Mouse (Mus musculus) limb, embryonic 12.5 days (tissue): Measurements from ENCODE around the gene Chd1l. TPM values are rescaled to one million over a fixed set of nuclear protein-coding genes. Genes with fewer than 3 reads are reported as not detected.

Experiments used
- ATAC-seq: fragments of 200-750 bp; cut with Nextera tagmentation; 2 replicates; pipeline ENCODE4 v1.8.0; 2017; ENCODE audit warnings: low read depth, moderate TSS enrichment; ENCODE audit not compliant: insufficient number of reproducible peaks, insufficient read depth, low FRiP score, low TSS enrichment
- H3K27ac ChIP-seq: fragments of 300-500 bp; sonication (generic); 2 replicates; pipeline ENCODE4 v1.5.1; 2016; ENCODE audit warnings: mild to moderate bottlenecking, moderate library complexity
- H3K27me3 ChIP-seq: fragments of 300-500 bp; sonication (generic); 2 replicates; pipeline ENCODE4 v1.6.1; 2016; ENCODE audit warnings: mild to moderate bottlenecking, moderate library complexity
- H3K36me3 ChIP-seq: fragments of 300-500 bp; sonication (generic); 2 replicates; pipeline ENCODE4 v1.6.1; 2016; ENCODE audit warnings: mild to moderate bottlenecking, moderate library complexity
- H3K4me1 ChIP-seq: fragments of 300-500 bp; sonication (generic); replicated peaks from 2 replicates; pipeline ENCODE4 v1.6.1; 2016
- H3K4me2 ChIP-seq: fragments of 300-500 bp; sonication (generic); 2 replicates; pipeline ENCODE4 v1.6.1; 2016; ENCODE audit warnings: mild to moderate bottlenecking, moderate library complexity
- H3K4me3 ChIP-seq: fragments of 300-500 bp; sonication (generic); replicated peaks from 2 replicates; pipeline ENCODE4 v1.5.1; 2016; ENCODE audit warnings: mild to moderate bottlenecking
- H3K9ac ChIP-seq: fragments of 300-500 bp; sonication (generic); replicated peaks from 2 replicates; pipeline ENCODE4 v1.6.1; 2016; ENCODE audit warnings: mild to moderate bottlenecking, moderate library complexity
- H3K9me3 ChIP-seq: fragments of 300-500 bp; sonication (generic); 2 replicates; pipeline ENCODE4 v1.6.1; 2016; ENCODE audit warnings: mild to moderate bottlenecking, moderate library complexity
- WGBS: fragments of 180-500 bp; shearing (Covaris S2); methylation state at CpG from one replicate; pipeline ENCODE4 v1.1.7; 2016; 5-methylcytosine and 5-hydroxymethylcytosine counted together
- polyA plus RNA-seq: library from polyadenylated mRNA; unstranded; fragments of >200 nt; fragmentation: Nextera tagmentation; extraction: Ambion mirVana; gene quantifications from 2 replicates; pipeline ENCODE4 v1.2.1, GENCODE M21; 2016

The Chd1l gene
- 21.3 and 22.0 TPM in 2 replicates for polyA plus RNA-seq

DNA sequence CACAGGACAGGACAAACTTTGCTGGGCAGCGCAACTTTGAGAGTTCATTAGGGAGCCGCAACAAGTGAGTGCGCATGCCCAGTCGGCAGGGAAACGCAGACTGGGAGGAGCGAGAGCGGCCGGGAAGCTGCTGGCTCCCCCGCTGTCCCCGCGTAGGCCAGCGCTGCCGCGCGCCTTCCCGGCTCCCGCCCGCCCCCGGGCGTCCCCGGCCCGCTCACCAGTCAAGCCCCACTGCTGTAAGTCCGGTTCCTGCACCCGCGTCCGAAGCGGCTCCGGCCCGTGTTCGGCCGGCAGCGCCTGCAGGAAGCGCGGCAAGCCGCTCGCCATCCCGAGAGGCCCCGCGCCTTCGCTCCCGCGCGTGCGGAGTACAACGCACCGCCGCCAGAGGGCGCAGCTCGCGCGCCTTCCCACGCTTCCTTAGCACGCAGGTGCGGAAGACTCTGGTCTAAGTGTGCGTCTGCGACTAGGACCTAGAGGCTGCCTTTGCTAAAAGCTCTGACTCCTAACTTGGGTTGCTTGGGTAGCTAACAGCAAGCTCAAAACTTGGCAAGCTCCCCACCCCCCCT, at the start of gene Chd1l:
Chd1l (minus strand) TSS at position 359 of the 566 bp plus-strand sequence.
- Histone ChIP-seq H3K4me1 (no peaks in the 10 kb centered on the region), H3K4me3 (peak within 1 kb of the TSS; percentile 75), H3K27ac (peak within 1 kb of the TSS; percentile 93), H3K4me2 (peak within 1 kb of the TSS; percentile 76), H3K9ac (peak within 1 kb of the TSS; percentile 80), H3K9me3 (no peaks in the 10 kb centered on the region), H3K27me3 (no peaks in the 10 kb centered on the region; the same call in 1 of the 2 replicates), H3K36me3 (no peaks in the 10 kb centered on the region)
- WGBS: under 1% methylated on average over 55 of the region's 56 CpGs
- ATAC-seq: peak; percentile 84

DNA sequence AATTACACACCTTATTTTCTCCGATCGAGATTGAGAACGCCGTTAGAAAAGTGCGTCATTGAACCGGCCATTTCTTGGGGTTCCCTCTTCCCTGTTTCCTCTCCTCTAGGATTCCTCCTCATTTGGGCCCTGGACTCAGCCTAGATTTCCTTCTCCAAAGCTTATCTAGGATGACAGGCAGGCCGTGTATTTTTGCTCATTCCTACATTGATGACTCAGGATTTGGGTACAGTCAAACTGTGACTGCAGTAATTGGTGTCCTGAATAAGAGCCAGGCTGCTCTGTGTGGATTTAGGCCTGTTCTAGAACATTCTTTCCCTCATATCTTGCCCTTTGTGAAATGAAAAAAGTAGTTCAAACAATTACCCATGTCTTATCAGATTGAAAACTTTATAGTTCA, 49.7 kb upstream of the Chd1l start:
- no peak overlapping the region for H3K9ac ChIP-seq
- H3K4me1 ChIP-seq: peaks cover 27% of the 10 kb centered on the region
- no peaks in the 10 kb centered on the region for H3K9me3 ChIP-seq
- no peak for ATAC-seq
- H3K27ac ChIP-seq: no peak overlapping the region
- H3K27me3 ChIP-seq: no peaks in the 10 kb centered on the region
- 0 out of 2 replicates have a peak overlapping the region, but pooled peaks have one; percentile 76 for H3K4me2 ChIP-seq
- peaks cover 15% of the 10 kb centered on the region; the same call in 1 of the 2 replicates for H3K36me3 ChIP-seq
- H3K4me3 ChIP-seq: no peak overlapping the region
- 92% methylated on average over 7 of the region's 7 CpGs for WGBS

DNA sequence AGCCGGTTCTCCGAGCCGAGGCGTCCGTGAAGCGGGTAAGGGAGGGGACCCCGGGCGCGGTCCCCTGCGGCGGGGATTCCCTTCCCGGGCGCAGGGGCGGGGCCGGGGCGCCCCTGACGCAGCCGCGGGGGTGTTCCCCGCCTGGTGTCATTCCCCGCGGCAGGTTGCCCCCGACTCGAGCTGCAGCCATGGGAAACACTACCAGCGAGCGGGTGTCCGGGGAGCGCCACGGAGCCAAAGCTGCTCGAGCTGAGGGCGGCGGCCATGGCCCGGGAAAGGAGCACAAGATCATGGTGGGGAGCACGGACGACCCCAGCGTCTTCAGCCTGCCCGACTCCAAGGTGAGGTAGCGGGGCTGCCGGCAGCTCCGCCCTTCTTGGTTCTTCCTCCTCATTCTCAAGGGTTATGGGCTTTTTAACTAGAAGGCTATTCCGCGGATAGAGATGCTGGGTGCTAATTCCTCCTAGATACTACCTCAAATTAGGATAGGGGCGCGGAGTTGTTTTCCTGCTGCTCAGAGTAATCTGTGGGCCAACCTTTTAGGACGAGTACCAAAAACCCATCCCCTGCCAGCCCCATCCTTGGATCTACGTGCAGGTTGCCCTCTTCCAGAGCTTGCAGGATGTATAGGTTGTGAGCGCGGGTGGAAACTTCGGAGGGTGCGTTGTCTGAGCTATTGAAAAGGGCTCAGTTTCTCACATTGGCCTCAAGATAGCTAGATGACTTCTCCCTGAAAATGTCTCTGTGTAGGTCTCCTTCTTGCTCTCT, 48.6 kb upstream of the Chd1l start:
- Histone ChIP-seq H3K27ac (0 out of 2 replicates have a peak overlapping the region, but pooled peaks have one; percentile 23), H3K9me3 (no peaks in the 10 kb centered on the region), H3K4me2 (peak overlapping the region; percentile 76), H3K27me3 (no peaks in the 10 kb centered on the region), H3K36me3 (peaks cover 4% of the 10 kb centered on the region; the same call in 1 of the 2 replicates), H3K4me3 (peak overlapping the region; percentile 84), H3K9ac (peak overlapping the region; percentile 65), H3K4me1 (peaks cover 27% of the 10 kb centered on the region)
- 1% methylated on average over 50 of the region's 50 CpGs for WGBS
- ATAC-seq: no peak; the same call in none of the 2 replicates

DNA sequence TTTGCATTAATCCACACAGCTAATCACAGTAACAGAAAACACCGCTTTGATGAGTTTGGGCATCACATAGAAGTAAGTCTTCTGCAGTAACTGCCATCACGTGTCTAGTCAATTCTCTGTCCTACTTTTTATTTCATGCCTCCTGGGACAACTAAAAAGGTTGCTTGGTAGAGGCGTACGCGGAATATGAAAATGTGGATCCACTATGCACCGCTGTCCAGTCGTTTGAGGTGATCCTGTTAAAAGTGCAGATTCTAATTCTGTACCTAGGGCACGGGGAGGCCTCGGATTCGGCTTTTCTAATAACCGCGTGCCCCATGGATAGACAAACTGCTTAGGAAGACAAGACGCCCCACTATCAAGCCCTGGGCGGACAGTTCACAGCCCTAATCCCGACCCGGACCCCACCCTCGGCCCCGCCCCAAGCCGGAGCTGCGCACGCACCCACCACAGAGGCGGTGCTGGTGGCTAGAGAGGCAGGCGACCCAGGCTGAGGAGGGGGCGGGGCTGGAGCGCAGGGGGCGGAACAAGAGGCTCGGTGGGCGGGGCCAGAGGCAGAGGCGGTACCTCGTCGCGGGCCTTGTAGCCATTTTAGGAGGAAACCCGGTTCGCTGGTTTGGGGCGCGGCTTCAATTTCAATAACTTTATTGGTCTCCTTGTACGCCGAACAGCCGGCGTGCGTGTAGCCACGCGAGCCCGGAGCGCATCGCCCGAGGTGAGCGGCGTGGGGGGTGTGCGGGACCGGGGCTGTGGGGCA, 47.8 kb upstream of the Chd1l start, which contains the start of gene Prkab2:
Prkab2 (plus strand) TSS at position 539 of the 757 bp plus-strand sequence.
- Histone ChIP-seq H3K27me3 (no peaks in the 10 kb centered on the region), H3K36me3 (no peaks in the 10 kb centered on the region; the same call in 1 of the 2 replicates), H3K4me3 (peak within 1 kb of the TSS; percentile 84), H3K27ac (0 out of 2 replicates have a peak within 1 kb of the TSS, but pooled peaks have one; percentile 23), H3K4me2 (peak within 1 kb of the TSS; percentile 76), H3K4me1 (peaks cover 27% of the 10 kb centered on the region), H3K9me3 (no peaks in the 10 kb centered on the region), H3K9ac (peak within 1 kb of the TSS; percentile 65)
- 2% methylated on average over 51 of the region's 51 CpGs for WGBS
- ATAC-seq: peak; percentile 94

DNA sequence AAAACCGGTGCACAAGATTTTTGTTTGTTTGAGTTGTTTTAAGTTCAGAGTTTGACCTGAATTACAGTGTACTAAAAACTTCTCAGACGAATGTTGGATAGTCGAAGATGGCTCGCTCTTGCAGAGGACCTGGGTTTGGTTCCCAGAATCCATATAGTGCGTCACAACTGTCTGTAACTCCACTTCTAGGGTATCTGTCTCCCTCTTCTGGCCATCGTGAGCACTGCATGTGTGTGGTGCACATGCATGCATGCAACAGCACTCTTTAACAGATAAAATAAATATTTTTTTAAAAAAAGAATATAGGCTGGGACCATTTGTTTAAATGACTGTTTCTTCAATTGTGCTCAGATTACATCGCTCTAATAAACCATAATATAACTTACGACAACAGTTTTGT, 44.9 kb upstream of the Chd1l start:
- Histone ChIP-seq H3K4me3 (no peak overlapping the region), H3K9me3 (no peaks in the 10 kb centered on the region), H3K27ac (no peak overlapping the region), H3K36me3 (no peaks in the 10 kb centered on the region), H3K27me3 (no peaks in the 10 kb centered on the region), H3K9ac (no peak overlapping the region), H3K4me1 (peaks cover 12% of the 10 kb centered on the region), H3K4me2 (no peak overlapping the region)
- no peak for ATAC-seq
- 80% methylated on average over 8 of the region's 8 CpGs for WGBS

DNA sequence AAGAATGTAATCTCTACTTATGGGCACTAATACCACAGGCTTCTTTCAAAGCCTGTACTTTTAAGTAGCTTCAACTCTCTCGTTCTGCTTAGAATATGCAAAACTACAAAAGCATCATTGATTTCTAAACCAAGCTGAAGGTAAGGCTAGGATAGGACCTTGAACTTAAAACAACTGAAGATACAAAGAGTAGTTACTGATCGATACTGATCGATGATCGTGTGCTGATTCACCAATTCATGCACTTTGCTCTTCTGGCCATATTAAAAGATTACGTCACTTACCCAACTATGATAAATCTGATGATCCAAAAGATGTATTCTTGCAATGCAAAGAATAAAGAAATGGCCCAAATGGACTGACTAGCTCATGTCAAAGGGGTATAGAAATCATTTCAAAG, 43.8 kb upstream of the Chd1l start:
- peaks cover under 1% of the 10 kb centered on the region; the same call in 1 of the 2 replicates for H3K4me1 ChIP-seq
- H3K9me3 ChIP-seq: no peaks in the 10 kb centered on the region
- H3K9ac ChIP-seq: no peak overlapping the region
- ATAC-seq: no peak
- H3K27me3 ChIP-seq: no peaks in the 10 kb centered on the region
- H3K4me2 ChIP-seq: no peak overlapping the region
- WGBS: 90% methylated on average over 5 of the region's 5 CpGs
- no peak overlapping the region for H3K4me3 ChIP-seq
- H3K36me3 ChIP-seq: no peaks in the 10 kb centered on the region
- no peak overlapping the region for H3K27ac ChIP-seq

DNA sequence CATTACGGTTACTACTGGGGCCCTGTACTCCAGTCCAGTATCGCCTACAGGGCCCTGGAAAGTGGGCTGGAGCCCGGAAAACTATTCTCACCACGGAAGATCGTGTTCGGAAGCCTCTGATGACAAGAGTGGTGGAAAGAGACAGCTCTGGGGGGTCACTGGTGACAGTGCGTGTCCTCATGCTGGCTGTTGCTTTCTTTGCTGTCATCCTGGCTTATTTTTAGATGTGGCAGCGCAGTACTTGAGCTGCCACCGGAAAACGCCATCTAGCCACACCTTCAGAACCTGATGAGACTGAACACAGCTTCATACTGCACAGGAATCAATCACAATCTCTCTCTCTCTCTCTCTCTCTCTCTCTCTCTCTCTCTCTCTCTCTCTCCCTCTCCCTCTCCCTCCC, 41.6 kb upstream of the Chd1l start:
- no peak for ATAC-seq
- Histone ChIP-seq H3K27me3 (no peaks in the 10 kb centered on the region), H3K9me3 (no peaks in the 10 kb centered on the region), H3K9ac (no peak overlapping the region), H3K4me3 (no peak overlapping the region), H3K4me2 (no peak overlapping the region), H3K27ac (no peak overlapping the region), H3K4me1 (no peaks in the 10 kb centered on the region), H3K36me3 (no peaks in the 10 kb centered on the region)
- WGBS: 84% methylated on average over 10 of the region's 10 CpGs

DNA sequence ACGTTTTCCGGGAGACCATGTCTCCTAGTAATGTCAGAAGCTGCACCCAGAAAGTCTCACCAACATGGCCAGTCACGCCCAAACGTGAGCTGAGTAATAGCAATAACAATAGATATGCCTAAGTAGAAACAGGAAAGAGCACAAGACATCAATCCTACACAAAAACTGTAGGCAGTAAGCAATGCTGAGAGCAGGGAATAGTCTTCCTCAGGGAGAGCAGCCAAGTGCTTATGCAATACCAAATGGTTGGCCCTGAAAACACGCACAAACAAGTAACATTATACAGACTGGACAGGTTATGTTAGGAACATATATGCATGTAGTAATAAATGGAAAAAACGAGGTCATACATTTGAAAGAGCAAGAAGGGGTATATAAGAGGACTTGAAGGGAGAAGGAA, 39.5 kb upstream of the Chd1l start:
- Histone ChIP-seq H3K36me3 (no peaks in the 10 kb centered on the region), H3K9me3 (no peaks in the 10 kb centered on the region), H3K4me2 (no peak overlapping the region), H3K27ac (no peak overlapping the region), H3K9ac (no peak overlapping the region), H3K4me1 (no peaks in the 10 kb centered on the region), H3K27me3 (no peaks in the 10 kb centered on the region), H3K4me3 (no peak overlapping the region)
- WGBS: 81% methylated on average over 6 of the region's 6 CpGs
- ATAC-seq: no peak

DNA sequence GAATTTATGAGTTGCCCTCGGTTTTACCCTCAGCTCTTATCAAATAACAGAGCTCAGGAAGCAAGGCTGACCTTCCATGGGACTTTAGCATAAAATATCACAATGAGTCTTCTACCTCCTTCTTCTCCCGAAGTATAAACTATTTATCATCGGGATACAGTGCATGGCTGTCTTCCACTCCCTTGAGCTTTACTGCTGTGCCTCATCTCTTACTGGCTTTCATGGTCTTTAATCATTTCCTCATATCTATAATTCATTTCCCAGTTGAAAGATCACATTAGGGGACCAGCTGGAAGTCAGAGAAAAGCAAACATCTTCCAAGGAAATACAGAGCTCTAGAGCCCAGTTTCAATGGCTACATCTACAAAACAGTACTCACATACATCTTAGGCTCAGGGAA, 39.0 kb upstream of the Chd1l start:
- Histone ChIP-seq H3K4me3 (no peak overlapping the region), H3K4me1 (no peaks in the 10 kb centered on the region)
- 72% methylated on average over 3 of the region's 3 CpGs for WGBS

DNA sequence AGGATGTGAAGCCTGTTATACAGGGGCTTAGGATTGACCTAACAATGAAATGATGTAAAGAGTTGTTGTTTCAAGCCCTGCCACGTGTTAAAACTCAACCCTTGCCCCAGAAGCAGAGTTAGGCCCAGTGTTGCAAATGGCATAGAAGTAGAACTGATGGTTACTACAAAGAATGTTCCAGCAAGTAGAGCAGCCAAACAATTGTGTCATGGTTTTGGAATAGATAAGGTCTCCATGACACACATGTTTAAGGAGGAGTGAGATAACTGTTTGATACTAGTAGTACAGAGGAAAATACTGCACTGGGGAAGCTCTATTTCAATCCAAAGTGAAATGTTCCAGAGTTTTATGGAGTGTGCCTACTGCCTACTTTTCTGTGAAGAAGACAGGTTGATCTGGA, 38.5 kb upstream of the Chd1l start:
- H3K36me3 ChIP-seq: no peaks in the 10 kb centered on the region
- no peak overlapping the region for H3K4me3 ChIP-seq
- H3K4me1 ChIP-seq: no peaks in the 10 kb centered on the region
- H3K4me2 ChIP-seq: no peak overlapping the region
- H3K27ac ChIP-seq: no peak overlapping the region
- H3K27me3 ChIP-seq: no peaks in the 10 kb centered on the region
- WGBS: 49% methylated on average over 1 of the region's 1 CpGs
- no peaks in the 10 kb centered on the region for H3K9me3 ChIP-seq
- H3K9ac ChIP-seq: no peak overlapping the region
- no peak for ATAC-seq

More for the DNA sequence above, 39.0 kb upstream of the Chd1l start:
- H3K27ac ChIP-seq: no peak overlapping the region
- ATAC-seq: no peak
- no peaks in the 10 kb centered on the region for H3K27me3 ChIP-seq
- H3K36me3 ChIP-seq: no peaks in the 10 kb centered on the region
- H3K9me3 ChIP-seq: no peaks in the 10 kb centered on the region
- H3K4me2 ChIP-seq: no peak overlapping the region
- H3K9ac ChIP-seq: no peak overlapping the region

DNA sequence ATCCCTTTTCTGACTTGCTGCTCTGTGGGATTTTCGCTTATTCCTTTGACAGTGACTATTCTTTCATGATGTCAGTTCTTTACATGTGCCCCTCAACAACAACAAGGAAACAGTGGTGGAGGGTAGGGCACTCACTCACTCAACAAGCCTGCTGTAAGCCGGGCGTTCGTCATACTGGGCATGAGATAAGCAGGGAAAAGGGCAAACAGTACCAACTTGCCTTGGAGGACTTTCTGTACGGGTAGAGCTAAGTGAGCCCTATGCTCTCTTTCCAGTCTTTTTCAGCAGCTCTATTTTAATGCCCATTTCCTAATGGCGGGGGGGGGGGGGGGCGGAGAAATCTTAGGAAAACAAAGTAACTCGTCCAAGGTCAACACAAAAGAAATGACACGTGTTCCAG, 32.0 kb upstream of the Chd1l start:
- H3K36me3 ChIP-seq: no peaks in the 10 kb centered on the region
- no peaks in the 10 kb centered on the region for H3K4me1 ChIP-seq
- no peaks in the 10 kb centered on the region for H3K27me3 ChIP-seq
- WGBS: 87% methylated on average over 9 of the region's 9 CpGs
- ATAC-seq: no peak
- H3K27ac ChIP-seq: no peak overlapping the region
- H3K9ac ChIP-seq: no peak overlapping the region
- no peak overlapping the region for H3K4me2 ChIP-seq
- H3K4me3 ChIP-seq: no peak overlapping the region
- no peaks in the 10 kb centered on the region for H3K9me3 ChIP-seq
